Mouse (Mus musculus) testis, adult 2 months (tissue): Measurements from ENCODE around the gene Nxf2.

ENCODE experiments used
- CTCF ChIP-seq: fragments of 200-500 bp; IDR thresholded peaks from 2 replicates; pipeline ENCODE4 v1.5.1; 2012; ENCODE audit warnings: low read depth, mild to moderate bottlenecking, inconsistent platforms, low read length, moderate library complexity; ENCODE audit not compliant: control insufficient read depth, insufficient read depth, insufficient replicate concordance
- POLR2A ChIP-seq: fragments of 200-500 bp; IDR thresholded peaks from 2 replicates; pipeline ENCODE4 v1.6.1; 2012; ENCODE audit warnings: low read depth, mild to moderate bottlenecking, inconsistent platforms, low read length, moderate library complexity; ENCODE audit not compliant: control insufficient read depth

GRCm38 (mm10) chrX:134929927-134930326 is 34.6 kb downstream of the Nxf2 start:
- no peak for TF ChIP-seq POLR2A
- TF ChIP-seq CTCF, result no peak
